Mouse (Mus musculus) neural tube, embryonic 10.5 days (tissue): ENCODE results near the gene Gm3776.
"Not testable (repeated sequence)": the region's sequence is repeated elsewhere in the genome, so short reads cannot be mapped to it uniquely, and the experiment has no call there.

Experiments
- DNase-seq: peaks from one replicate; pipeline ENCODE4 v3.0.0-alpha.2; 2017; ENCODE audit warnings: low spot score; ENCODE audit errors: extremely low spot score

Gm3776 gene

GRCm38 (mm10) chr9:78256914-78257313 lies at the start of gene Gm3776:
Gm3776 (plus strand) TSS chr9:78257129.
- DNase-seq = not testable (repeated sequence)

- no peak for DNase-seq
Measured at GRCm38 (mm10) chr9:78208956-78209355, 48.0 kb upstream of the Gm3776 start.

- DNase-seq = no peak
Measured at GRCm38 (mm10) chr9:78210079-78210478, 46.9 kb upstream of the Gm3776 start.

- no peak for DNase-seq
Measured at GRCm38 (mm10) chr9:78210821-78211220, 46.1 kb upstream of the Gm3776 start.

GRCm38 (mm10) chr9:78211521-78211920 lies 45.4 kb upstream of the Gm3776 start:
- DNase-seq = no peak

- DNase-seq = no peak
Measured at GRCm38 (mm10) chr9:78212341-78213049, 44.4 kb upstream of the Gm3776 start.

- no peak for DNase-seq
Measured at GRCm38 (mm10) chr9:78217074-78217473, 39.9 kb upstream of the Gm3776 start.

GRCm38 (mm10) chr9:78222616-78223015 lies 34.3 kb upstream of the Gm3776 start:
- no peak for DNase-seq

GRCm38 (mm10) chr9:78223221-78223902 lies 33.6 kb upstream of the Gm3776 start:
- no peak for DNase-seq

- DNase-seq = no peak
Measured at GRCm38 (mm10) chr9:78224418-78224817, 32.5 kb upstream of the Gm3776 start.

- no peak for DNase-seq
Measured at GRCm38 (mm10) chr9:78225304-78225703, 31.6 kb upstream of the Gm3776 start.

GRCm38 (mm10) chr9:78228122-78228521 lies 28.8 kb upstream of the Gm3776 start:
- no peak for DNase-seq

GRCm38 (mm10) chr9:78229658-78230057 lies 27.3 kb upstream of the Gm3776 start:
- DNase-seq = not testable (repeated sequence)

GRCm38 (mm10) chr9:78230461-78230860 lies 26.5 kb upstream of the Gm3776 start, which contains the start of gene Gsta1:
Gsta1 (plus strand) TSS chr9:78230656.
- not testable (repeated sequence) for DNase-seq

GRCm38 (mm10) chr9:78233121-78233695 lies 23.7 kb upstream of the Gm3776 start:
- DNase-seq = not testable (repeated sequence)

- not testable (repeated sequence) for DNase-seq
Measured at GRCm38 (mm10) chr9:78255683-78256470, 1.1 kb upstream of the Gm3776 start.

GRCm38 (mm10) chr9:78259688-78260087 lies 2.8 kb downstream of the Gm3776 start:
- DNase-seq = not testable (repeated sequence)

GRCm38 (mm10) chr9:78270945-78271344 lies 14.0 kb downstream of the Gm3776 start:
- DNase-seq = not testable (repeated sequence)

GRCm38 (mm10) chr9:78282002-78282711 lies 25.2 kb downstream of the Gm3776 start:
- DNase-seq = not testable (repeated sequence)

GRCm38 (mm10) chr9:78289063-78289462 lies 32.1 kb downstream of the Gm3776 start:
- DNase-seq = not testable (repeated sequence)

GRCm38 (mm10) chr9:78289723-78290122 lies 32.8 kb downstream of the Gm3776 start, which contains the start of gene Gm10639:
Gm10639 (plus strand) TSS chr9:78289923.
- not testable (repeated sequence) for DNase-seq
